In the genomic region with DNA sequence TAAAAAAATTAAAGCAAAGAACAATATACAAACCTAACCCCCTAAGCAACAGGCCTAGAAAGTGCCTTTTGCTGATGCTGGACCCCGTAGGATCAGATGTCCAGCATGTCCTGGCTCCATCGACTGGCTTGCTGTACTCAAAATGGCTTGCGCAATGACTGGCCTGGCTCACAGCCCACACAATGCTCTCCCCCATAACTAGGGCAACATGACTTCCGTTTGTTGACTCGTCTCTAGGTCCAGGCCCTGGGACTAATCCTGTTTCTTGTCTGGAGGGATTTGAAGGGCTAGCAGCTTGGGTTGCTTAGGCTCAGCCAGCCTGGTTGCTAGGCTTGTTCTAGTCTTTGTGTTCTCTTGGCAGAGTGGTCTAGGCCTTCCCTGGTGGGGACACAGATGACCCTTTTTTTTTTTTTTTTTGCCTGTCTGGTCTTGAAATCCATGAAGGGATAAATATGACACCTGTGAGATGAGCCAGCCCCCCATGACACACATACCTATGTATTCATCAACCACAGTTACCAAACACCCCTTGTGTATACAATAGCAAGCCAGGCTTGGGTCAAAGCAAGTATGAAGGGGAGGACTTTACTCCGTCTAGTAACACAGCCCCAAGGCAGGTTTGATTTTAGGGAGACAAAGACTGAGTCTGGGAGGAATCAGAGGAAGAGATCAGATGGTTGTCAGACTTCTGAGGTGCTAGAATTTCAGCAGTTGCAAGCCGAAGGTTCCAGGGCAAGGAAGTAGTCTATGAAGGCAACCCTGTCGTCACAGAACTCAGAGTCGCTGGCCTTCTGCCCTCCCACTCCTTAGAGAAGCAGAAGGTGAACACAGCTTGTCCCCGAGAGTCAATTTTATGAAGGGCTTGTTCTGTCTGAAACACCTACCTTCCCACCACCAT, we compare ENCODE assay signal across 9 mouse cellular contexts.
DNase-seq lines count a peak whose midpoint lies in the region; ATAC-seq lines count a peak whose summit lies in the region.
"Had no signal": no experiment of that assay in that cellular context is flagged by ENCODE, and none has a peak within 500 bp of the region (broad histone marks: within the 10 kb centered on the region; RNA-seq: fewer than 3 reads in every experiment).

No protein-coding gene starts in this region.

- H3K36me3 ChIP-seq in megakaryocyte, embryonic 14.5 days (replicated peaks; ENCODE audit: low read length), result peaks cover 78% of the 10 kb centered on the region
- no peaks in the 10 kb centered on the region for H3K36me3 ChIP-seq in lung, embryonic 15.5 days
- H3K36me3 ChIP-seq: neural tube, embryonic 12.5 days had no signal

- peak overlapping the region; percentile 14 for H3K4me3 ChIP-seq in megakaryocyte, embryonic 14.5 days (replicated peaks)
- H3K4me3 ChIP-seq in lung, embryonic 15.5 days, result no peak overlapping the region
- H3K4me3 ChIP-seq: neural tube, embryonic 12.5 days had no signal

- H3K27me3 ChIP-seq in megakaryocyte, embryonic 14.5 days (replicated peaks), result no peaks in the 10 kb centered on the region
- no peaks in the 10 kb centered on the region for H3K27me3 ChIP-seq in lung, embryonic 15.5 days

- peak overlapping the region; percentile 2; the same call in 1 of the 2 replicates for H3K27ac ChIP-seq in lung, embryonic 15.5 days
- H3K27ac ChIP-seq: neural tube, embryonic 12.5 days had no signal

- 64% methylated on average over 10 of the region's 10 CpGs for WGBS in lung, embryonic 15.5 days

- H3K4me2 ChIP-seq in lung, embryonic 15.5 days, result no peak overlapping the region

- H3K4me1 ChIP-seq in megakaryocyte, embryonic 14.5 days, result peaks cover 60% of the 10 kb centered on the region
- H3K4me1 ChIP-seq in lung, embryonic 15.5 days, result peaks cover 48% of the 10 kb centered on the region

- DNase-seq in cerebellum, adult 9-11 months, result peak; percentile 48
- peak; percentile 90 for DNase-seq in heart, postnatal 25 days (ENCODE audit: low spot score)
- peak; percentile 88 for DNase-seq in urinary bladder, postnatal 14 days (ENCODE audit: low spot score)
- no peak for DNase-seq in embryo, embryonic 9.5 days (ENCODE audit: extremely low spot score)

- no peak overlapping the region for H3K9ac ChIP-seq in lung, embryonic 15.5 days
- H3K9ac ChIP-seq: neural tube, embryonic 12.5 days had no signal

- H3K9me3 ChIP-seq in megakaryocyte, embryonic 14.5 days, result no peaks in the 10 kb centered on the region
- no peaks in the 10 kb centered on the region for H3K9me3 ChIP-seq in lung, embryonic 15.5 days
- H3K9me3 ChIP-seq: neural tube, embryonic 12.5 days had no signal

- intact Hi-C loops in heart, postnatal 25 days (cut with DNase I), result loop anchor here (1.0 to 5.0 kb wide), 4 partner anchors 64 to 212 kb away; no protein-coding TSS in a partner anchor

- no peak for ATAC-seq in megakaryocyte, adult 5-6 weeks (ENCODE audit: poor library complexity, severe bottlenecking)
- ATAC-seq in lung, embryonic 15.5 days (ENCODE audit: borderline replicate concordance, extremely low read depth, low FRiP score, low TSS enrichment), result peak; percentile 47; the same call in 1 of the 2 replicates
- ATAC-seq in frontal cortex, adult (ENCODE audit: low TSS enrichment), result no peak
